ENCODE assay signal across 10 mouse cellular contexts in genomic region chr10:121205551-121205950, GRCm38 (mm10).
DNase-seq lines count a peak whose midpoint lies in the region; ATAC-seq lines count a peak whose summit lies in the region.
"Had no signal": no experiment of that assay in that cellular context is flagged by ENCODE, and none has a peak within 500 bp of the region (broad histone marks: within the 10 kb centered on the region; RNA-seq: fewer than 3 reads in every experiment).

No protein-coding gene starts in this region.

- no peaks in the 10 kb centered on the region for H3K27me3 ChIP-seq in kidney, embryonic 15.5 days
- no peaks in the 10 kb centered on the region for H3K27me3 ChIP-seq in embryonic facial prominence, embryonic 13.5 days
- no peaks in the 10 kb centered on the region for H3K27me3 ChIP-seq in embryonic facial prominence, embryonic 14.5 days (replicated peaks; ENCODE audit: control insufficient read depth, insufficient read depth, low read length)
- H3K27me3 ChIP-seq in limb, embryonic 13.5 days = no peaks in the 10 kb centered on the region
- H3K27me3 ChIP-seq: liver, embryonic 13.5 days had no signal

- peaks cover 13% of the 10 kb centered on the region; the same call in 1 of the 2 replicates for H3K4me1 ChIP-seq in kidney, embryonic 15.5 days
- peaks cover 11% of the 10 kb centered on the region for H3K4me1 ChIP-seq in embryonic facial prominence, embryonic 13.5 days
- peaks cover 17% of the 10 kb centered on the region for H3K4me1 ChIP-seq in embryonic facial prominence, embryonic 14.5 days (ENCODE audit: control insufficient read depth, insufficient read depth, low read length)
- peaks cover 19% of the 10 kb centered on the region for H3K4me1 ChIP-seq in limb, embryonic 13.5 days
- H3K4me1 ChIP-seq: liver, embryonic 13.5 days had no signal

- H3K9me3 ChIP-seq in kidney, embryonic 15.5 days (replicated peaks) = no peaks in the 10 kb centered on the region
- H3K9me3 ChIP-seq in embryonic facial prominence, embryonic 13.5 days = no peaks in the 10 kb centered on the region
- no peaks in the 10 kb centered on the region for H3K9me3 ChIP-seq in embryonic facial prominence, embryonic 14.5 days (ENCODE audit: control insufficient read depth, low read length)
- no peaks in the 10 kb centered on the region for H3K9me3 ChIP-seq in limb, embryonic 13.5 days
- H3K9me3 ChIP-seq: liver, embryonic 13.5 days had no signal

- peak overlapping the region; percentile 70 for H3K27ac ChIP-seq in kidney, embryonic 15.5 days
- H3K27ac ChIP-seq in embryonic facial prominence, embryonic 13.5 days = peak overlapping the region; percentile 72
- peak overlapping the region; percentile 67; the same call in 1 of the 2 replicates for H3K27ac ChIP-seq in embryonic facial prominence, embryonic 14.5 days (replicated peaks; ENCODE audit: low read depth, low read length)
- peak overlapping the region; percentile 72 for H3K27ac ChIP-seq in limb, embryonic 13.5 days
- H3K27ac ChIP-seq: liver, embryonic 13.5 days had no signal

- H3K9ac ChIP-seq in kidney, embryonic 15.5 days = no peak overlapping the region
- H3K9ac ChIP-seq in embryonic facial prominence, embryonic 13.5 days = no peak overlapping the region
- H3K9ac ChIP-seq in embryonic facial prominence, embryonic 14.5 days (ENCODE audit: low read depth, low read length) = no peak overlapping the region
- H3K9ac ChIP-seq in limb, embryonic 13.5 days = no peak overlapping the region
- H3K9ac ChIP-seq: liver, embryonic 13.5 days had no signal

- WGBS in kidney, embryonic 15.5 days = 84% methylated on average over 11 of the region's 11 CpGs
- 75% methylated on average over 11 of the region's 11 CpGs for WGBS in embryonic facial prominence, embryonic 13.5 days
- WGBS in embryonic facial prominence, embryonic 14.5 days = 79% methylated on average over 11 of the region's 11 CpGs
- 72% methylated on average over 11 of the region's 11 CpGs for WGBS in limb, embryonic 13.5 days

- no peak for ATAC-seq in kidney, embryonic 15.5 days (replicated peaks; ENCODE audit: low FRiP score)
- ATAC-seq in embryonic facial prominence, embryonic 13.5 days (ENCODE audit: insufficient number of reproducible peaks, insufficient read depth, low FRiP score, low TSS enrichment, low read depth) = no peak
- ATAC-seq in embryonic facial prominence, embryonic 14.5 days (ENCODE audit: low read depth) = no peak
- ATAC-seq in limb, embryonic 13.5 days (ENCODE audit: low FRiP score, low read depth) = no peak

- H3K4me2 ChIP-seq in kidney, embryonic 15.5 days = no peak overlapping the region
- no peak overlapping the region for H3K4me2 ChIP-seq in embryonic facial prominence, embryonic 13.5 days
- 0 out of 2 replicates have a peak overlapping the region, but pooled peaks have one; percentile 15 for H3K4me2 ChIP-seq in embryonic facial prominence, embryonic 14.5 days (ENCODE audit: low read depth, low read length)
- peak overlapping the region; percentile 17; the same call in 1 of the 2 replicates for H3K4me2 ChIP-seq in limb, embryonic 13.5 days (replicated peaks)
- H3K4me2 ChIP-seq: liver, embryonic 13.5 days had no signal

- H3K36me3 ChIP-seq in kidney, embryonic 15.5 days = no peaks in the 10 kb centered on the region
- no peaks in the 10 kb centered on the region for H3K36me3 ChIP-seq in embryonic facial prominence, embryonic 13.5 days
- no peaks in the 10 kb centered on the region for H3K36me3 ChIP-seq in embryonic facial prominence, embryonic 14.5 days (ENCODE audit: control insufficient read depth, insufficient read depth, low read length)
- no peaks in the 10 kb centered on the region for H3K36me3 ChIP-seq in limb, embryonic 13.5 days
- H3K36me3 ChIP-seq: liver, embryonic 13.5 days had no signal

- DNase-seq in kidney, postnatal 10 days = no peak
- DNase-seq in embryonic facial prominence, embryonic 14.5 days (ENCODE audit: low spot score) = no peak
- no peak for DNase-seq in urinary bladder, postnatal 36 days (ENCODE audit: low spot score in 2 of 2)
- no peak for DNase-seq in urinary bladder, postnatal 4 days (ENCODE audit: low spot score in 2 of 2)
- DNase-seq: liver, embryonic 13.5 days; spleen, adult 18-20 months; thymus, postnatal 14 days had no signal

- no peak overlapping the region for H3K4me3 ChIP-seq in kidney, embryonic 15.5 days (replicated peaks)
- H3K4me3 ChIP-seq in embryonic facial prominence, embryonic 13.5 days = no peak overlapping the region
- H3K4me3 ChIP-seq in embryonic facial prominence, embryonic 14.5 days (ENCODE audit: low read depth, low read length) = no peak overlapping the region
- no peak overlapping the region for H3K4me3 ChIP-seq in limb, embryonic 13.5 days
- H3K4me3 ChIP-seq: liver, embryonic 13.5 days had no signal

Comparison
In these comparisons a context has a peak if more than half of its experiments do, and no peak if none do; other contexts are left out.
1. H3K4me2 ChIP-seq: peak in embryonic facial prominence, embryonic 14.5 days (single experiment) and limb, embryonic 13.5 days (single experiment); none in kidney, embryonic 15.5 days (single experiment) and embryonic facial prominence, embryonic 13.5 days (single experiment).
2. Peak in every context shown above with its lines, with median percentiles within 50 percentile points of each other: H3K27ac ChIP-seq.